Mouse (Mus musculus): ENCODE results near the gene Gm20388.

- TF ChIP-seq CTCF (IDR thresholded peaks at IDR 0.05; ENCODE audit: low read depth) (no peak), EP300 (optimal IDR thresholded peaks at IDR 0.05) (no peak)
These were observed 258.5 kb downstream of the Gm20388 start for GRCm38 (mm10) chr8:120169119-120169518.
